Mouse (Mus musculus) cerebellum, postnatal 4 days (tissue): ENCODE measurements around the gene BC117090.
"Not testable (repeated sequence)": the region's sequence is repeated elsewhere in the genome, so short reads cannot be mapped to it uniquely, and the experiment has no call there.

Experiments used
- DNase-seq, 2 experiments: peaks; one replicate each; pipeline ENCODE4 v3.0.0; 2022; ENCODE audit warnings: low spot score in 2 of 2, mixed read lengths in 1 of 2

Gene BC117090

DNA sequence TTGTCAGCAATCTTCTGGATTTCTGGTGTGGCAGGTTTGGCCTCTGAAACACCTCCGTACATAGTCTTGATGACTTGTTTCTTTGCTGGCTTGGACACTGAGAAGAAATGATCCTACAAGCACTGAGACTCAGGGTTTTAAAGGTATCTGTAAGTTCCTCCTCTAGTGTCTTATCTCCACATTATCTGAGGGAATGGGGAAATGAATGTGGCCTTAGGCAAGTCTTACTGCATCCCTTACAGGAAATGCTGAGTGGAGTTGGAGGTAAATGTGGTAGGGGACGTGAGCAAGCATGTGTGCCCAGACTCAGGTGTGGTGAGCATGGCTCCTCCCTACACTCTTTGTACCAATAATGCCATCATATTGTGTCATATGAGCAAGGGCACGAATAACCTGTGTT lies at the start of gene BC117090:
BC117090 (minus strand) TSS at position 101 of the 400 bp plus-strand sequence.
- DNase-seq, result no peak

DNA sequence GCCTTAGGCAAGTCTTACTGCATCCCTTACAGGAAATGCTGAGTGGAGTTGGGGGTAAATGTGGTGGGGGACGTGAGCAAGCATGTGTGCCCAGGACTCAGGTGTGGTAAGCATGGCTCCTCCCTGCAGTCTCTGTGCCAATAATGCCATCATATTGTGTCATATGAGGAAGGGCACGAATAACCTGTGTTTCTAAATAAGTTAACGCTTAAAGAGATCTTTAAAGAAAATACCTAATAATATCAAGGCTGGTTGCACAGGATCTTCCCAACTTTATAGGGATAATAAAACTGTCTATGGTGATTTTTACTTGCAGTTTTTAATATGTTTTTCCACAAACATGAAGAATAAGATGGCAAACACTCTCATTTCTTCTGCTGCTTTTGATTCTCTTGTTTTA lies 33.5 kb upstream of the BC117090 start, which contains the start of gene BC100530:
BC100530 (minus strand) TSS at position 101 of the 400 bp plus-strand sequence.
- DNase-seq, result not testable (repeated sequence)

- DNase-seq, result no peak
Observed at GRCm38 (mm10) chr16:36337171-36337570, 3.0 kb upstream of the BC117090 start.

DNA sequence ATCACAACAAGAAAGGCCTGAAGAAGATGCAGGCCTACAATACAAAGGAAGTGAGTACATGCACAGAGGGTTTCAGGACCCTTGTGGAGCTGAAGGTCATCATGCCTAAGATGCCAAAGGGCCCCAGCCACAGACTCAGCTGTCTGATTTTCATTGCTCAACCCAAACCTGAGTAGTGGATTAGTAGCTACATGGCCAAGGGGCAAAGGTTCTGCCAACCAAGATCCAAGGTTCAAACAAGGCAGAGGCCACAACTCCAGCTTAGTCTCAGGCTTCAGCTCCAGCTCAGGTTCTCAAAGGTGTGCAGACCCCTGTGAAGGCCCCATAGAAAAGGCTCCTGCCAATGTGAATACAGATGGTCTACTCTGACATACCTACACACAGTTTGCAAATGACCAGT lies 14.8 kb downstream of the BC117090 start:
- DNase-seq, result no peak

- not testable (repeated sequence) for DNase-seq
Observed at GRCm38 (mm10) chr16:36316111-36316510, 18.0 kb downstream of the BC117090 start.

- DNase-seq, result no peak
Observed at GRCm38 (mm10) chr16:36307631-36308030, 26.5 kb downstream of the BC117090 start.

DNA sequence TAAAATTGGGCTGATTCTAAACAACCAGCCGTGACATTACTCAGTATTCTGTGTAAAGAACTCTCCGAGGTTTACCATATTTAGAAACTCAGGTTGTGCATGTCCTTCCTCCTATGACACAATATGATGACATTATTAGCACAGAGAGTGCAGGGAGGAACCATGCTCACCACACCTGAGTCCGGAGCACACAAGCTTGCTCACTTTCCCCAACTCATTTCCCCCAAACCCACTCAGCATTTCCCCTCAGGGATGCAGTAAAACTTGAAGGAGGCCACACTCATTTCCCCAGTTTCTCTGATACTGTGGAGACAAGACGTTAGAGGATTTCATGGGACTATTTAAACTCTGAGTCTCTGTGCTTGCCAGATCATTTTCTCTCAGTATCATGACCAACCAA lies 45.0 kb downstream of the BC117090 start:
- no peak for DNase-seq

DNA sequence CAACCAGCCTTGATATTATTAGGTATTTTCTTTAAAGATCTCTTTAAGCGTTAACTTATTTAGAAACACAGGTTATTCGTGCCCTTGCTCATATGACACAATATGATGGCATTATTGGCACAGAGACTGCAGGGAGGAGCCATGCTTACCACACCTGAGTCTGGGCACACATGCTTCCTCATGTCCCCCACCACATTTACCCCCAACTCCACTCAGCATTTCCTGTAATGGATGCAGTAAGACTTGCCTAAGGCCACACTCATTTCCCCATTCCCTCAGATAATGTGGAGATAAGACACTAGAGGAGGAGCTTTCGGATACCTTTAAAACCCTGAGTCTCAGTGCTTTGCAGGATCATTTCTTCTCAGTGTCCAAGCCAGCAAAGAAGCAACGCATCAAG lies 57.3 kb downstream of the BC117090 start, which contains the start of gene Stfa1:
Stfa1 (plus strand) TSS at position 156 of the 400 bp plus-strand sequence.
- DNase-seq, result not testable (repeated sequence)
